Mouse (Mus musculus): ENCODE measurements around the gene Washc1.

Gene Washc1

GRCm38 (mm10) chr17:66104076-66104475, 7.3 kb upstream of the Washc1 start:
- TF ChIP-seq GATA4 (IDR thresholded peaks at IDR 0.05; ENCODE audit: insufficient replicate concordance, low read length): no peak

DNA sequence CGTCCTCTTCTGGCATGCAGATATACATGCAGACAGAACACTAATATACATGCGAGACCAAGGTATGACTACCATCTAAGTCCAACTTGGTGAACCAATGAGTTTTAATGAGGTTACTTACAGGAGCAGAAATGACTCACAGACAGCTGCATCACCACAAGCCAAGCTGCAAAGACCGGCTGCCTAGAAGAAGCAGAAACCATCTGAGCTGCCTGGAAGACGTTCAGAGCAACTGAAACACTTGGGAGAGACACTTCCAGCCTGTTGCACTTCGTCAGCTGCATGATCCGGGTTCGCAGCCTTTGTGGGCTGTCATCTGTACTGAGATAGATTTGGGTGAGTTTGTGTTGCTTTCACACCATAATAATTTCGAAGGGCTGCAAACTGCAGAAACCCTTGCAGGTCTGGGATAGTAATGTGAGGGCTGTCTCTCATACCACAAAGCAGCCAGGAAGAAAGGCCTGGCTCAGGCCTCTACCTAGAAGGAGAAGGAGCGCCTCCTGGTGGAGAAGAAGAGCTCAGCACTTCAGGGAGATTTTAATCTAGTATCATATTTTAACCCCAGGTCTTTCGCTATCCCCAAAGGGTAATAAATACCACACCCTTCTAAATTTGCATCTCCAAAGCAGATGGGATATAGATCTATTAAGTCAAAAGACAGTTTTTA, 4.6 kb upstream of the Washc1 start:
- no peak for TF ChIP-seq GATA4 (IDR thresholded peaks at IDR 0.05; ENCODE audit: insufficient replicate concordance, low read length)

DNA sequence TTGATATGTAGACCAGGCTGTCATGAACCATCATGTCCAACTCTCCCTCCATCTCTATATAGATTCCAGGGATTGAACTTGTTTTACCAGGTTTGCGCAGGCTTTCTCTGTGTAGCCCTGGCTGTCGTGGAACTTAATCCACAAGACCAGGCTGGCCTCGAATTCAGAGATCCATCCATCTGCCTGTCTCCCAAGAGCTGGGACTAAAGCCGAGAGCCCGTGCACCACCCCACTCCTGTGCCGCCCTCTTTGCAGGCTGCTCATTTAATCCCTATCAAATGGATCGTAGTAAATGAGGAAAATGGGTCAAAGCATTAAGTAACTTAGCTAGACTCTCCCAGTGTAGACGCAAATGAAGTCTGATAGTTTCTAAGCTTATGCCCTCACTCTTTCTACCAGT, 3.9 kb upstream of the Washc1 start:
- TF ChIP-seq GATA4 (IDR thresholded peaks at IDR 0.05; ENCODE audit: insufficient replicate concordance, low read length): no peak

DNA sequence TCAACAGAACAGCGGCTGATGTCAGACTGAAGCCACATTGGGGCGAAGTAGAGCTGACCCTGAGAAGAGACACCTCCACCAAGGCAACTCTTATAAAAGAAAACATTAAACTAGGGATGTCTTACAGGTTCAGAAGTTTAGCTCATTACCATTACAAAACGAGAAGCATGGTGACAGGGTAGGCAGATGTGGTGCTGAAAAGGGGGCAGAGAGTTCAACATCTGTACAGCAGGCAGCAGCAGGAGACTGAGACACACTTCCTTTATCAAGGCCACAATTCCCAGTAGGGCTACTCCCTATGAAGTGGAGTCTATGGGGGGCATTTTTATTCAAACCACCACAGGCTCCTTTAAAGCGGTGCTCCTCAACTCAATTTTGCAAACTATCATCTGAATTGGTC, 3.1 kb upstream of the Washc1 start:
- no peak for TF ChIP-seq GATA4 (IDR thresholded peaks at IDR 0.05; ENCODE audit: insufficient replicate concordance, low read length)

DNA sequence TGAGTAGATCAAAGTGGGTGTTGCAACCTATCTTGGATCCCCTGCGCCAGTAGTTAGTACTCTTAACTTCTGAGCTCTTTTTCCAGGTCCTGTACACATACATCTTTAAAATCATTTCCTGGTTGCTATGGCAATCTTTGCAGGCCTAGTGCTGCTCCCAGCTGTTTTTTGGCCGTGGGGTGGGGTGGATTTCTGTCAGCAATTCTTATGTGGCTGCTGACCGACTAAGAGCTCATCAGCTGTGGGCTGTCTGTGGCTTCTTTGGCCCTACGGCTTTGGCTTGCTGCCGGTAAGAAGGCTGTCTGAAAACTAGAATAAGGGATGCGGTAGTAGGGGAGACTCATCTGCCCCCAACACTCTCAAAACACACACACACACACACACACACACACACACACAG, 599 bp upstream of the Washc1 start:
- TF ChIP-seq GATA4 (IDR thresholded peaks at IDR 0.05; ENCODE audit: insufficient replicate concordance, low read length): no peak

DNA sequence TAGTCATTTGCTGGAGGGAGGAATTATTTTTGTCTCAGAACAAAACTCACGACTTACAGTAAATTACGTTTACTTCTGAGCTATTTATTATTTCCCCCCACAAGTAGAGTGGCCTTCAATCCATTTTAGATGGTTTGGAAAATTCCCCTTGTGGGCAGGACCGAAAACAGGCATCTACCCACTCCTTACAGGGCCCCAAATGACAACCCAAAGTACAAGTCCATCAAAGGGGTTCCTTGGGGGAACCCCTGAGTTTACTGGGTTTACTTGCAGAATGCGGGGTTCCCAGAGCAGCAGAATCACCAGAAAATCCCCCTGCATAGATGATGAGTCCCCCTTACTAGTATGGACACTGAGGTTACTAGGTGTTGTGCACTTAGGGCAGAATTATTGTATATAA, 821 bp downstream of the Washc1 start:
- TF ChIP-seq GATA4 (IDR thresholded peaks at IDR 0.05; ENCODE audit: insufficient replicate concordance, low read length): no peak

DNA sequence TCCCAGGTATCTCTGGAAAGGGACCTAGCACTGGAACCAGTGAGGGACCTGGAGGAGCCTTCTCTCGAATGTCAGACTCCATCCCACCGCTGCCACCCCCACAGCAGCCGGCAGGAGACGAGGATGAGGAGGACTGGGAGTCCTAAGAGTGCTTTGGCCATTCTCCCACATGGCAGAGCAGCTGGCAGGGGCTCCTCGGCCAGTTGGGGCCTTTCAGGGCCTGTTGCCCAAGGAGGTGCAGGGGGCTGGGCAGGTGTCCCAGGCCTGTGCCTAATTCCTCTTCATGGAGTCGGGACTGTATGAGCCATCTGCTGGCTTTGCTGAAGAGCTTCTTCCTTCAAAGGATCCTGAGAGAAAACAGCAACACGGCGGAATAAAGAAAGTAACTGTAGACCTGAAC, 7.6 kb downstream of the Washc1 start:
- TF ChIP-seq GATA4 (IDR thresholded peaks at IDR 0.05; ENCODE audit: insufficient replicate concordance, low read length): no peak

- no peak for TF ChIP-seq GATA4 (IDR thresholded peaks at IDR 0.05; ENCODE audit: insufficient replicate concordance, low read length)
Measured at GRCm38 (mm10) chr17:66120701-66121100, 9.4 kb downstream of the Washc1 start.

- TF ChIP-seq GATA4 (IDR thresholded peaks at IDR 0.05; ENCODE audit: insufficient replicate concordance, low read length): no peak
Measured at GRCm38 (mm10) chr17:66123066-66123815, 11.9 kb downstream of the Washc1 start, which contains the start of gene Ddx11. Gene Ddx11, plus strand, starts transcription at chr17:66123520.

GRCm38 (mm10) chr17:66123816-66124610, 12.7 kb downstream of the Washc1 start:
- no peak for TF ChIP-seq GATA4 (IDR thresholded peaks at IDR 0.05; ENCODE audit: insufficient replicate concordance, low read length)

DNA sequence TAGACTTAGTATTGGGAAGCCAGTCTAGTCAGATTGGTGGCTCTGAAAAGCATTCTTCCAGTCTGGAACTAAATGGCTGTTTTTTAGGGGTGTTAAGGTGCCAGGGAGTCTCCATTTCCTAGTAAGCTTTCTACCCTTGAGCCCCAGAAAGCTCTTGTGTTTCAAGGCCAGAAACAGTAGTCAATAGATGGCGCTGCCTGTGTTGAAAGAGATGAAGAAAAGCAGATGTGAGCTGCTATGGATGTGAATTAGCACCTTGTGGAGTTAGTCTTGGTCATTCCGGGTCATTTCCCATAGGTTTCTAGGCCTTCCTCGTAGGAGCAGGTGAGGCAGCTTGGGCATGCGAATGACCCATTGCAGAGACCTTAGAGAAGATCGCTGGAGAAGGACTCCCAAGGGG, 13.9 kb downstream of the Washc1 start:
- no peak for TF ChIP-seq GATA4 (IDR thresholded peaks at IDR 0.05; ENCODE audit: insufficient replicate concordance, low read length)

GRCm38 (mm10) chr17:66130371-66130770, 19.0 kb downstream of the Washc1 start:
- TF ChIP-seq GATA4 (IDR thresholded peaks at IDR 0.05; ENCODE audit: insufficient replicate concordance, low read length): no peak

- TF ChIP-seq GATA4 (IDR thresholded peaks at IDR 0.05; ENCODE audit: insufficient replicate concordance, low read length): no peak
Measured at GRCm38 (mm10) chr17:66131212-66131611, 19.9 kb downstream of the Washc1 start.

GRCm38 (mm10) chr17:66154876-66155275, 43.5 kb downstream of the Washc1 start:
- no peak for TF ChIP-seq GATA4 (IDR thresholded peaks at IDR 0.05; ENCODE audit: insufficient replicate concordance, low read length)

DNA sequence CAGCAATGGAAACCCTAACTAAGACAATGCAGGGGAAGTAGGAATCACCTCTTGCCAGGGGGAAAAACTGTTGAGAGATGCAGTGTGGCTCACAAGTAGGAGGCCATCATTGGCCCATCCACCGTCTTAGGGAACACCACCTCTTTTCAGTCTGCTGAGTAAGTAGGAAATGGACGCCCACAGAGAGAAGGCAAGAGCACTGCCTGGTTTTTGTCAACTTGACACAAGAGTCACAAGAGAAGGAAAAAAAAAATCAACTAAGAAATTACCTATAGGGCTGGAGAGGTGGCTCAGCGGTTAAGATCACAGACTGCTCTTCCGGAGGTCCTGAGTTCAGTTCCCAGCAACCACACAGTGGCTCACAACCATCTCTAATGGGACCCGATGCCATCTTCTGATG, 46.9 kb downstream of the Washc1 start:
- TF ChIP-seq GATA4 (IDR thresholded peaks at IDR 0.05; ENCODE audit: insufficient replicate concordance, low read length): no peak

Measured in liver, adult (tissue).